Comparison of ENCODE assay signal across 16 mouse cellular contexts in genomic region chr1:138480694-138481093, GRCm38 (mm10).
"Had no signal": no experiment of that assay in that cellular context is flagged by ENCODE, and none has a peak within 500 bp of the region (broad histone marks: within the 10 kb centered on the region; RNA-seq: fewer than 3 reads in every experiment).

No protein-coding gene starts in this region.

- ATAC-seq: hindbrain, postnatal 0 days; intestine, embryonic 16.5 days had no signal

- DNase-seq: gastrocnemius, postnatal 14 days; heart, adult 11 months; heart, adult 2 months; heart, postnatal 14 days; heart, postnatal 36 days; kidney, adult 11 months; kidney, adult 2 months; kidney, adult 9 months; kidney, postnatal 14 days; kidney, postnatal 36 days; layer of hippocampus, adult 9-11 months; layer of hippocampus, postnatal 36 days; liver; liver, embryonic 13.5 days had no signal
